Mouse (Mus musculus): ENCODE measurements at regions not wholly inside any gene's neighbourhood (a gene's known extent, or its start where the extent isn't known, plus 50 kb on each side); places are given as distances from the start of the nearest gene placed in this dataset.
A peak's percentile ranks its signal among the peaks of the same experiment; 100 is the strongest.

DNA sequence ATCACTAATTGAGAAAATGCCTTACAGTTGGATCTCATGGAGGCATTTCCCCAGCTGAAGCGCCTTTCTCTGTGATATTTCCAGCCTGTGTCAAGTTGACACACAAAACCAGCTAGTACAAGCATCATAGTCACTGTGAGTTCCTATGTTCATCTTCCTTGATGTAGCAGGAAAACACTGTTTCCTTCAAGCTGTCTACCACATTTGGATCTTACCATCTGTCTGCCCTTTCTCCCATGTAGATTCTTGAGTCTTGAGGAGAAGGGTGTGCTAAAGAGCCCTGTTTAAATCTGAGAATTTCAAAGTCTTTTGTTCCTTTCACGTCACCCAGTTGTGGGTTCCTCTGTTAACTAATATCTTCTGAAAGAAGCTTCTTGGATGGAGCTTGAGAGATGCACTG, 721.5 kb downstream of the Epha4 start:
- H3K9ac ChIP-seq (ENCODE audit: low read length) = no peak overlapping the region
- H3K27me3 ChIP-seq (ENCODE audit: control insufficient read depth, insufficient read depth, low read length) = no peaks in the 10 kb centered on the region
- 85% methylated on average over 2 of the region's 2 CpGs for WGBS
- no peak overlapping the region for H3K27ac ChIP-seq (ENCODE audit: low read length)
- no peaks in the 10 kb centered on the region for H3K4me1 ChIP-seq (ENCODE audit: control insufficient read depth, insufficient read depth, low read length)
- no peaks in the 10 kb centered on the region for H3K36me3 ChIP-seq (ENCODE audit: control insufficient read depth, insufficient read depth)
- no peak overlapping the region for H3K4me2 ChIP-seq (ENCODE audit: low read depth, low read length)
- no peak overlapping the region for H3K4me3 ChIP-seq (ENCODE audit: low read length)
- H3K9me3 ChIP-seq (replicated peaks; ENCODE audit: control insufficient read depth, low read length) = no peaks in the 10 kb centered on the region
- ATAC-seq (replicated peaks; ENCODE audit: extremely low read depth, insufficient read depth, low FRiP score) = no peak

DNA sequence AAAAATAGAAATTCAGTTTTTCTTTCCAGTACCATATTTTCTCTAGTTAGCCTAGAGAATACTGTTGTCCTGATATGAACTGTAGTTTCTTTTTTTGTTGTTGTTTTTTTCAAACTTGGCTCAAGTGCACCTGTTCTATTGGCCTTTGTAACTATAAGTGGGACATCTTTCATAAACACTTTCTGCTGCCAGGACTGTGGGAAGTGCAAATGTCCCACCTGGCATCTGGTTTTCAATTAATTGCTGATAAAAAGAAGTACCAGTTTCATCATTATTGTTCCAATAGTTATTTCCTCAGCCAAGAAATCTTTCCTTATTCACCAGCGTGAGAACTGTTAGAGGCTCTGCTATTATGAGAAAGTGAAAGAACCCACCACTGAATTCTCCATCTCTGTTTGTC, 695.0 kb downstream of the Epha4 start:
- Histone ChIP-seq H3K9me3 (replicated peaks; ENCODE audit: control insufficient read depth, low read length) (no peaks in the 10 kb centered on the region), H3K4me1 (ENCODE audit: control insufficient read depth, insufficient read depth, low read length) (peaks cover 4% of the 10 kb centered on the region; the same call in 1 of the 2 replicates), H3K9ac (ENCODE audit: low read length) (no peak overlapping the region), H3K27me3 (ENCODE audit: control insufficient read depth, insufficient read depth, low read length) (no peaks in the 10 kb centered on the region), H3K27ac (ENCODE audit: low read length) (no peak overlapping the region), H3K36me3 (ENCODE audit: control insufficient read depth, insufficient read depth) (no peaks in the 10 kb centered on the region), H3K4me3 (ENCODE audit: low read length) (no peak overlapping the region), H3K4me2 (ENCODE audit: low read depth, low read length) (no peak overlapping the region)
- WGBS = 82% methylated on average over 1 of the region's 1 CpGs
- ATAC-seq (replicated peaks; ENCODE audit: extremely low read depth, insufficient read depth, low FRiP score) = no peak

DNA sequence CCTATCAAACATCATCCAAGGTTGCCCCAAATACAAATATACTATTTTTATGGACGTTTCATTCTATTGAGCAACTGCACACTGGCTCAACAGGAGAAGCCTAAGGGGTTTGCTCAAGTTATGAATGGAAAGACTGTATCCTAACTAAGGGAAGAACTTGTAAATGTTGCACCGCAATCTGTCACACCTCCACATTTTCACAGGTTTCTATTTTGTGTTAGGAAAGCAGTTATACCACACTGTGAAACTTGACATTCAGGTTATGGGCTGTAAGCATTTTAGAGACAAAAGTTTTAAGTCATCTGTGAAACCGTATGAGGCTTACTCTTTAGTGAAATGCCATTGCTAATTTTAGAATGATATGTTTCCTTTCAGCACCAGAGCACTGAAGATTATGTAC, 693.3 kb downstream of the Epha4 start:
- Histone ChIP-seq H3K9me3 (replicated peaks; ENCODE audit: control insufficient read depth, low read length) (no peaks in the 10 kb centered on the region), H3K4me1 (ENCODE audit: control insufficient read depth, insufficient read depth, low read length) (peaks cover 4% of the 10 kb centered on the region; the same call in 1 of the 2 replicates), H3K4me2 (ENCODE audit: low read depth, low read length) (no peak overlapping the region), H3K27me3 (ENCODE audit: control insufficient read depth, insufficient read depth, low read length) (no peaks in the 10 kb centered on the region), H3K27ac (ENCODE audit: low read length) (no peak overlapping the region), H3K4me3 (ENCODE audit: low read length) (no peak overlapping the region), H3K9ac (ENCODE audit: low read length) (no peak overlapping the region), H3K36me3 (ENCODE audit: control insufficient read depth, insufficient read depth) (no peaks in the 10 kb centered on the region)
- WGBS = 58% methylated on average over 3 of the region's 3 CpGs
- ATAC-seq (replicated peaks; ENCODE audit: extremely low read depth, insufficient read depth, low FRiP score) = no peak

GRCm38 (mm10) chr1:76829690-76830089, 685.2 kb downstream of the Epha4 start:
- Histone ChIP-seq H3K9ac (ENCODE audit: low read length) (no peak overlapping the region), H3K9me3 (replicated peaks; ENCODE audit: control insufficient read depth, low read length) (no peaks in the 10 kb centered on the region), H3K27ac (ENCODE audit: low read length) (no peak overlapping the region), H3K27me3 (ENCODE audit: control insufficient read depth, insufficient read depth, low read length) (no peaks in the 10 kb centered on the region), H3K4me3 (ENCODE audit: low read length) (no peak overlapping the region), H3K4me2 (ENCODE audit: low read depth, low read length) (no peak overlapping the region), H3K36me3 (ENCODE audit: control insufficient read depth, insufficient read depth) (no peaks in the 10 kb centered on the region), H3K4me1 (ENCODE audit: control insufficient read depth, insufficient read depth, low read length) (no peaks in the 10 kb centered on the region)
- WGBS = 60% methylated on average over 2 of the region's 2 CpGs
- ATAC-seq (replicated peaks; ENCODE audit: extremely low read depth, insufficient read depth, low FRiP score) = no peak

- Histone ChIP-seq H3K4me3 (ENCODE audit: low read length) (no peak overlapping the region), H3K9me3 (replicated peaks; ENCODE audit: control insufficient read depth, low read length) (no peaks in the 10 kb centered on the region), H3K4me1 (ENCODE audit: control insufficient read depth, insufficient read depth, low read length) (no peaks in the 10 kb centered on the region), H3K36me3 (ENCODE audit: control insufficient read depth, insufficient read depth) (no peaks in the 10 kb centered on the region), H3K9ac (ENCODE audit: low read length) (no peak overlapping the region), H3K27me3 (ENCODE audit: control insufficient read depth, insufficient read depth, low read length) (no peaks in the 10 kb centered on the region), H3K27ac (ENCODE audit: low read length) (no peak overlapping the region), H3K4me2 (ENCODE audit: low read depth, low read length) (no peak overlapping the region)
- WGBS = 64% methylated on average over 2 of the region's 2 CpGs
- no peak for ATAC-seq (replicated peaks; ENCODE audit: extremely low read depth, insufficient read depth, low FRiP score)
Observed at GRCm38 (mm10) chr1:76832311-76832710, 682.6 kb downstream of the Epha4 start.

GRCm38 (mm10) chr1:76835028-76835683, 679.7 kb downstream of the Epha4 start:
- Histone ChIP-seq H3K36me3 (ENCODE audit: control insufficient read depth, insufficient read depth) (no peaks in the 10 kb centered on the region), H3K27me3 (ENCODE audit: control insufficient read depth, insufficient read depth, low read length) (no peaks in the 10 kb centered on the region), H3K27ac (ENCODE audit: low read length) (no peak overlapping the region), H3K4me2 (ENCODE audit: low read depth, low read length) (no peak overlapping the region), H3K9me3 (replicated peaks; ENCODE audit: control insufficient read depth, low read length) (no peaks in the 10 kb centered on the region), H3K4me1 (ENCODE audit: control insufficient read depth, insufficient read depth, low read length) (no peaks in the 10 kb centered on the region), H3K9ac (ENCODE audit: low read length) (no peak overlapping the region), H3K4me3 (ENCODE audit: low read length) (no peak overlapping the region)
- no peak for ATAC-seq (replicated peaks; ENCODE audit: extremely low read depth, insufficient read depth, low FRiP score)
- WGBS = 73% methylated on average over 6 of the region's 6 CpGs

DNA sequence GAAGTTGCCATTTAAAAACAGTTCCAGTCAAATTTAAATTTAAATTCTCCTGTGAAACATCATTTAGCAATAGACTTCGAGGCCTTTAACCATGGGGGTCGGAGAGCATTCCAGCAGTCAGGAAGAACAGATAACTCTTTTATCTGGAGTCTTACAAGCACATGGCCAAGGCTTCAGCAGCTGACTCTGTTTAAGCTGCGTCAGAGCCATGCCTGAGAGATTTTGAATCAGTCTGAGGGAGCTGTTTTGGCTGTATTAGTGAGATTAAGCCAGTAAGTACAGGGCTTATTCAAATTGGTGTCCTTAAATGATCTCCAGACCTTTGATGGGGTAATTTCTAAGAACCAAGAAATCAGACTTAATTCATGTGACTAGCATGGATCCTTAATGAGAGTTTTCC, 665.5 kb downstream of the Epha4 start:
- Histone ChIP-seq H3K9ac (ENCODE audit: low read length) (no peak overlapping the region), H3K36me3 (ENCODE audit: control insufficient read depth, insufficient read depth) (no peaks in the 10 kb centered on the region), H3K27ac (ENCODE audit: low read length) (no peak overlapping the region), H3K4me1 (ENCODE audit: control insufficient read depth, insufficient read depth, low read length) (peaks cover 4% of the 10 kb centered on the region; the same call in 1 of the 2 replicates), H3K4me2 (ENCODE audit: low read depth, low read length) (no peak overlapping the region), H3K27me3 (ENCODE audit: control insufficient read depth, insufficient read depth, low read length) (no peaks in the 10 kb centered on the region), H3K9me3 (replicated peaks; ENCODE audit: control insufficient read depth, low read length) (no peaks in the 10 kb centered on the region), H3K4me3 (ENCODE audit: low read length) (no peak overlapping the region)
- WGBS = 16% methylated on average over 3 of the region's 3 CpGs
- no peak for ATAC-seq (replicated peaks; ENCODE audit: extremely low read depth, insufficient read depth, low FRiP score)

GRCm38 (mm10) chr1:76866304-76866968, 648.5 kb downstream of the Epha4 start:
- Histone ChIP-seq H3K36me3 (ENCODE audit: control insufficient read depth, insufficient read depth) (no peaks in the 10 kb centered on the region), H3K9ac (ENCODE audit: low read length) (no peak overlapping the region), H3K4me3 (ENCODE audit: low read length) (no peak overlapping the region), H3K4me1 (ENCODE audit: control insufficient read depth, insufficient read depth, low read length) (no peaks in the 10 kb centered on the region), H3K9me3 (replicated peaks; ENCODE audit: control insufficient read depth, low read length) (no peaks in the 10 kb centered on the region), H3K27ac (ENCODE audit: low read length) (no peak overlapping the region), H3K4me2 (ENCODE audit: low read depth, low read length) (peak overlapping the region; percentile 30; the same call in 1 of the 2 replicates), H3K27me3 (ENCODE audit: control insufficient read depth, insufficient read depth, low read length) (no peaks in the 10 kb centered on the region)
- ATAC-seq (replicated peaks; ENCODE audit: extremely low read depth, insufficient read depth, low FRiP score) = no peak
- 67% methylated on average over 15 of the region's 15 CpGs for WGBS

- no peak for ATAC-seq (replicated peaks; ENCODE audit: extremely low read depth, insufficient read depth, low FRiP score)
- no peak overlapping the region for H3K4me2 ChIP-seq (ENCODE audit: low read depth, low read length)
- no peaks in the 10 kb centered on the region for H3K4me1 ChIP-seq (ENCODE audit: control insufficient read depth, insufficient read depth, low read length)
- 71% methylated on average over 4 of the region's 4 CpGs for WGBS
- no peaks in the 10 kb centered on the region for H3K9me3 ChIP-seq (replicated peaks; ENCODE audit: control insufficient read depth, low read length)
- H3K27ac ChIP-seq (ENCODE audit: low read length) = no peak overlapping the region
- H3K36me3 ChIP-seq (ENCODE audit: control insufficient read depth, insufficient read depth) = no peaks in the 10 kb centered on the region
- no peak overlapping the region for H3K4me3 ChIP-seq (ENCODE audit: low read length)
- no peak overlapping the region for H3K9ac ChIP-seq (ENCODE audit: low read length)
- no peaks in the 10 kb centered on the region for H3K27me3 ChIP-seq (ENCODE audit: control insufficient read depth, insufficient read depth, low read length)
Observed at GRCm38 (mm10) chr1:76873207-76873606, 641.7 kb downstream of the Epha4 start.
